Mouse (Mus musculus): ENCODE measurements at regions not wholly inside any gene's neighbourhood (a gene's known extent, or its start where the extent isn't known, plus 50 kb on each side); places are given as distances from the start of the nearest gene placed in this dataset.
A peak's percentile ranks its signal among the peaks of the same experiment; 100 is the strongest.

GRCm38 (mm10) chr14:24939068-24939467, 452.1 kb downstream of the Rps24 start:
- no peak for DNase-seq (ENCODE audit: low read depth, low spot score)

- DNase-seq (ENCODE audit: low read depth, low spot score), result peak; percentile 25
These were observed 452.7 kb downstream of the Rps24 start for GRCm38 (mm10) chr14:24939476-24940200.

GRCm38 (mm10) chr14:24945716-24946115, 458.8 kb downstream of the Rps24 start:
- DNase-seq (ENCODE audit: low read depth, low spot score), result no peak

GRCm38 (mm10) chr14:24947084-24947483, 460.2 kb downstream of the Rps24 start:
- DNase-seq (ENCODE audit: low read depth, low spot score), result no peak

GRCm38 (mm10) chr14:24955891-24956410, 469.0 kb downstream of the Rps24 start:
- no peak for DNase-seq (ENCODE audit: low read depth, low spot score)

- peak; percentile 39 for DNase-seq (ENCODE audit: low read depth, low spot score)
These were observed 469.7 kb downstream of the Rps24 start for GRCm38 (mm10) chr14:24956528-24957210.

GRCm38 (mm10) chr14:24957392-24957791, 470.5 kb downstream of the Rps24 start:
- no peak for DNase-seq (ENCODE audit: low read depth, low spot score)

- DNase-seq (ENCODE audit: low read depth, low spot score), result no peak
These were observed 471.9 kb downstream of the Rps24 start for GRCm38 (mm10) chr14:24958821-24959220.

- DNase-seq (ENCODE audit: low read depth, low spot score), result no peak
These were observed 472.5 kb downstream of the Rps24 start for GRCm38 (mm10) chr14:24959401-24959800.

GRCm38 (mm10) chr14:24960082-24960482, 473.2 kb downstream of the Rps24 start:
- DNase-seq (ENCODE audit: low read depth, low spot score), result no peak

- DNase-seq (ENCODE audit: low read depth, low spot score), result no peak
These were observed 473.9 kb downstream of the Rps24 start for GRCm38 (mm10) chr14:24960875-24961274.

- DNase-seq (ENCODE audit: low read depth, low spot score), result no peak
These were observed 474.8 kb downstream of the Rps24 start for GRCm38 (mm10) chr14:24961721-24962120.

GRCm38 (mm10) chr14:24969584-24969983, 482.7 kb downstream of the Rps24 start:
- no peak for DNase-seq (ENCODE audit: low read depth, low spot score)

GRCm38 (mm10) chr14:24972357-24972756, 485.4 kb downstream of the Rps24 start:
- no peak for DNase-seq (ENCODE audit: low read depth, low spot score)

- no peak for DNase-seq (ENCODE audit: low read depth, low spot score)
These were observed 485.9 kb upstream of the Zmiz1 start for GRCm38 (mm10) chr14:24973039-24973438.

- DNase-seq (ENCODE audit: low read depth, low spot score), result no peak
These were observed 485.4 kb upstream of the Zmiz1 start for GRCm38 (mm10) chr14:24973591-24973990.

GRCm38 (mm10) chr14:24982489-24982888, 476.5 kb upstream of the Zmiz1 start:
- DNase-seq (ENCODE audit: low read depth, low spot score), result no peak

GRCm38 (mm10) chr14:24983279-24983678, 475.7 kb upstream of the Zmiz1 start:
- no peak for DNase-seq (ENCODE audit: low read depth, low spot score)

- DNase-seq (ENCODE audit: low read depth, low spot score), result no peak
These were observed 473.1 kb upstream of the Zmiz1 start for GRCm38 (mm10) chr14:24985806-24986359.

- no peak for DNase-seq (ENCODE audit: low read depth, low spot score)
These were observed 472.6 kb upstream of the Zmiz1 start for GRCm38 (mm10) chr14:24986404-24986803.

- no peak for DNase-seq (ENCODE audit: low read depth, low spot score)
These were observed 465.0 kb upstream of the Zmiz1 start for GRCm38 (mm10) chr14:24993751-24994658.

- no peak for DNase-seq (ENCODE audit: low read depth, low spot score)
These were observed 463.8 kb upstream of the Zmiz1 start for GRCm38 (mm10) chr14:24995226-24995625.
